Mouse (Mus musculus): ENCODE data around the gene Pabpc4. TPM values are rescaled to one million over a fixed set of nuclear protein-coding genes. Genes with fewer than 3 reads are reported as not detected.
"Not testable (repeated sequence)": the region's sequence is repeated elsewhere in the genome, so short reads cannot be mapped to it uniquely, and the experiment has no call there.

Pabpc4 gene
- polyA plus RNA-seq, 1 experiment from 2014 or later, result 41.4 TPM

GRCm38 (mm10) chr4:123292390-123292789, 30.2 kb downstream of the Pabpc4 start:
- H3K36me3 ChIP-seq (ENCODE audit: control insufficient read depth, insufficient read depth, low read length), result peaks cover 49% of the 10 kb centered on the region
- H3K4me3 ChIP-seq (ENCODE audit: low read depth, low read length), result no peak overlapping the region
- DNase-seq (ENCODE audit: low spot score), result no peak

GRCm38 (mm10) chr4:123292989-123293388, 30.8 kb downstream of the Pabpc4 start:
- H3K36me3 ChIP-seq (ENCODE audit: control insufficient read depth, insufficient read depth, low read length), result peaks cover 48% of the 10 kb centered on the region
- 87% methylated on average over 7 of the region's 7 CpGs for WGBS

More at GRCm38 (mm10) chr4:123292390-123292789, 30.2 kb downstream of the Pabpc4 start:
- H3K27ac ChIP-seq (ENCODE audit: low read depth, low read length), result no peak overlapping the region
- H3K9ac ChIP-seq (ENCODE audit: low read length), result no peak overlapping the region
- H3K4me1 ChIP-seq (ENCODE audit: control insufficient read depth, insufficient read depth, low read length), result no peaks in the 10 kb centered on the region
- H3K4me2 ChIP-seq (ENCODE audit: low read depth), result no peak overlapping the region
- H3K27me3 ChIP-seq (ENCODE audit: control insufficient read depth, insufficient read depth, low read length), result no peaks in the 10 kb centered on the region
- no peaks in the 10 kb centered on the region for H3K9me3 ChIP-seq (ENCODE audit: control insufficient read depth, low read length)
- 96% methylated on average over 3 of the region's 3 CpGs for WGBS
- ATAC-seq (ENCODE audit: insufficient read depth, low FRiP score, low TSS enrichment), result no peak

GRCm38 (mm10) chr4:123293661-123294443, 31.7 kb downstream of the Pabpc4 start:
- Histone ChIP-seq H3K4me1 (ENCODE audit: control insufficient read depth, insufficient read depth, low read length) (no peaks in the 10 kb centered on the region), H3K27ac (ENCODE audit: low read depth, low read length) (no peak overlapping the region), H3K27me3 (ENCODE audit: control insufficient read depth, insufficient read depth, low read length) (no peaks in the 10 kb centered on the region), H3K36me3 (ENCODE audit: control insufficient read depth, insufficient read depth, low read length) (peaks cover 51% of the 10 kb centered on the region), H3K4me3 (ENCODE audit: low read depth, low read length) (no peak overlapping the region), H3K9me3 (ENCODE audit: control insufficient read depth, low read length) (no peaks in the 10 kb centered on the region), H3K4me2 (ENCODE audit: low read depth) (no peak overlapping the region), H3K9ac (ENCODE audit: low read length) (no peak overlapping the region)
- ATAC-seq (ENCODE audit: insufficient read depth, low FRiP score, low TSS enrichment) (no peak), DNase-seq (ENCODE audit: low spot score) (no peak)
- WGBS, result 79% methylated on average over 7 of the region's 7 CpGs

More at GRCm38 (mm10) chr4:123292989-123293388, 30.8 kb downstream of the Pabpc4 start:
- no peak overlapping the region for H3K4me2 ChIP-seq (ENCODE audit: low read depth)
- DNase-seq (ENCODE audit: low spot score), result no peak
- no peak overlapping the region for H3K27ac ChIP-seq (ENCODE audit: low read depth, low read length)
- H3K9me3 ChIP-seq (ENCODE audit: control insufficient read depth, low read length), result no peaks in the 10 kb centered on the region
- no peak for ATAC-seq (ENCODE audit: insufficient read depth, low FRiP score, low TSS enrichment)
- no peak overlapping the region for H3K9ac ChIP-seq (ENCODE audit: low read length)
- no peak overlapping the region for H3K4me3 ChIP-seq (ENCODE audit: low read depth, low read length)
- no peaks in the 10 kb centered on the region for H3K4me1 ChIP-seq (ENCODE audit: control insufficient read depth, insufficient read depth, low read length)
- H3K27me3 ChIP-seq (ENCODE audit: control insufficient read depth, insufficient read depth, low read length), result no peaks in the 10 kb centered on the region

- H3K4me1 ChIP-seq (ENCODE audit: control insufficient read depth, insufficient read depth, low read length); H3K4me3 ChIP-seq (ENCODE audit: low read depth, low read length); H3K4me2 ChIP-seq (ENCODE audit: low read depth); ATAC-seq (ENCODE audit: insufficient read depth, low FRiP score, low TSS enrichment); H3K9ac ChIP-seq (ENCODE audit: low read length); DNase-seq (ENCODE audit: low spot score); H3K27me3 ChIP-seq (ENCODE audit: control insufficient read depth, insufficient read depth, low read length); H3K27ac ChIP-seq (ENCODE audit: low read depth, low read length); H3K9me3 ChIP-seq (ENCODE audit: control insufficient read depth, low read length): not testable (repeated sequence)
- 95% methylated on average over 15 of the region's 15 CpGs for WGBS
- peaks cover 56% of the 10 kb centered on the region for H3K36me3 ChIP-seq (ENCODE audit: control insufficient read depth, insufficient read depth, low read length)
Observed at GRCm38 (mm10) chr4:123295026-123295425, 32.9 kb downstream of the Pabpc4 start.

- Histone ChIP-seq H3K9me3 (ENCODE audit: control insufficient read depth, low read length) (no peaks in the 10 kb centered on the region), H3K9ac (ENCODE audit: low read length) (no peak overlapping the region), H3K4me1 (ENCODE audit: control insufficient read depth, insufficient read depth, low read length) (no peaks in the 10 kb centered on the region), H3K27me3 (ENCODE audit: control insufficient read depth, insufficient read depth, low read length) (no peaks in the 10 kb centered on the region), H3K36me3 (ENCODE audit: control insufficient read depth, insufficient read depth, low read length) (peaks cover 56% of the 10 kb centered on the region), H3K4me2 (ENCODE audit: low read depth) (no peak overlapping the region), H3K27ac (ENCODE audit: low read depth, low read length) (no peak overlapping the region), H3K4me3 (ENCODE audit: low read depth, low read length) (no peak overlapping the region)
- no peak for ATAC-seq (ENCODE audit: insufficient read depth, low FRiP score, low TSS enrichment)
- 85% methylated on average over 21 of the region's 21 CpGs for WGBS
- no peak for DNase-seq (ENCODE audit: low spot score)
Observed at GRCm38 (mm10) chr4:123295516-123296147, 33.5 kb downstream of the Pabpc4 start.

- H3K36me3 ChIP-seq (ENCODE audit: control insufficient read depth, insufficient read depth, low read length), result peaks cover 53% of the 10 kb centered on the region
Observed at GRCm38 (mm10) chr4:123296148-123296534, 34.0 kb downstream of the Pabpc4 start.

GRCm38 (mm10) chr4:123297195-123297960, 35.2 kb downstream of the Pabpc4 start:
- Histone ChIP-seq H3K36me3 (ENCODE audit: control insufficient read depth, insufficient read depth, low read length) (peaks cover 47% of the 10 kb centered on the region), H3K27ac (ENCODE audit: low read depth, low read length) (no peak overlapping the region)

More at GRCm38 (mm10) chr4:123296148-123296534, 34.0 kb downstream of the Pabpc4 start:
- no peak overlapping the region for H3K9ac ChIP-seq (ENCODE audit: low read length)
- H3K4me2 ChIP-seq (ENCODE audit: low read depth), result no peak overlapping the region
- H3K4me3 ChIP-seq (ENCODE audit: low read depth, low read length), result no peak overlapping the region
- ATAC-seq (ENCODE audit: insufficient read depth, low FRiP score, low TSS enrichment) (no peak), DNase-seq (ENCODE audit: low spot score) (no peak)
- H3K9me3 ChIP-seq (ENCODE audit: control insufficient read depth, low read length), result no peaks in the 10 kb centered on the region
- 86% methylated on average over 5 of the region's 5 CpGs for WGBS
- no peaks in the 10 kb centered on the region for H3K27me3 ChIP-seq (ENCODE audit: control insufficient read depth, insufficient read depth, low read length)
- no peaks in the 10 kb centered on the region for H3K4me1 ChIP-seq (ENCODE audit: control insufficient read depth, insufficient read depth, low read length)
- no peak overlapping the region for H3K27ac ChIP-seq (ENCODE audit: low read depth, low read length)

GRCm38 (mm10) chr4:123298226-123298625, 36.1 kb downstream of the Pabpc4 start:
- no peak overlapping the region for H3K4me3 ChIP-seq (ENCODE audit: low read depth, low read length)
- H3K9ac ChIP-seq (ENCODE audit: low read length), result no peak overlapping the region
- no peak overlapping the region for H3K27ac ChIP-seq (ENCODE audit: low read depth, low read length)
- H3K4me2 ChIP-seq (ENCODE audit: low read depth), result no peak overlapping the region
- no peaks in the 10 kb centered on the region for H3K27me3 ChIP-seq (ENCODE audit: control insufficient read depth, insufficient read depth, low read length)
- no peaks in the 10 kb centered on the region for H3K4me1 ChIP-seq (ENCODE audit: control insufficient read depth, insufficient read depth, low read length)
- ATAC-seq (ENCODE audit: insufficient read depth, low FRiP score, low TSS enrichment) (no peak), DNase-seq (ENCODE audit: low spot score) (no peak)
- peaks cover 46% of the 10 kb centered on the region for H3K36me3 ChIP-seq (ENCODE audit: control insufficient read depth, insufficient read depth, low read length)
- H3K9me3 ChIP-seq (ENCODE audit: control insufficient read depth, low read length), result no peaks in the 10 kb centered on the region
- WGBS, result 87% methylated on average over 4 of the region's 4 CpGs

More at GRCm38 (mm10) chr4:123297195-123297960, 35.2 kb downstream of the Pabpc4 start:
- Histone ChIP-seq H3K9me3 (ENCODE audit: control insufficient read depth, low read length) (no peaks in the 10 kb centered on the region), H3K9ac (ENCODE audit: low read length) (no peak overlapping the region), H3K27me3 (ENCODE audit: control insufficient read depth, insufficient read depth, low read length) (no peaks in the 10 kb centered on the region), H3K4me1 (ENCODE audit: control insufficient read depth, insufficient read depth, low read length) (no peaks in the 10 kb centered on the region), H3K4me3 (ENCODE audit: low read depth, low read length) (no peak overlapping the region), H3K4me2 (ENCODE audit: low read depth) (no peak overlapping the region)
- DNase-seq (ENCODE audit: low spot score) (no peak), ATAC-seq (ENCODE audit: insufficient read depth, low FRiP score, low TSS enrichment) (no peak)
- WGBS, result 96% methylated on average over 21 of the region's 22 CpGs

Data from neural tube, embryonic 11.5 days (tissue).